Mouse (Mus musculus) liver, embryonic 14.5 days (tissue): ENCODE data around the gene Sestd1. TPM values are rescaled to one million over a fixed set of nuclear protein-coding genes. Genes with fewer than 3 reads are reported as not detected.

Source experiments
- ATAC-seq: fragments of 200-750 bp; cut with Nextera tagmentation; 2 replicates; pipeline ENCODE4 v1.8.0; 2017; ENCODE audit warnings: moderate number of reproducible peaks, mild to moderate bottlenecking, moderate library complexity; ENCODE audit not compliant: insufficient read depth
- DNase-seq, 3 experiments: peaks; one replicate each; pipeline ENCODE4 v3.0.0-alpha.2; 2012 to 2013; ENCODE audit warnings: low read depth in 3 of 3, low spot score in 3 of 3
- H3K27ac ChIP-seq: fragments of 300-500 bp; sonication (generic); 2 replicates; pipeline ENCODE4 v1.5.1; 2014; ENCODE audit warnings: moderate library complexity, mild to moderate bottlenecking, control low read depth, inconsistent platforms
- H3K27me3 ChIP-seq: fragments of 300-500 bp; sonication (generic); 2 replicates; pipeline ENCODE4 v1.6.1; 2014; ENCODE audit warnings: mild to moderate bottlenecking, low read length, moderate library complexity; ENCODE audit not compliant: control insufficient read depth, insufficient read depth
- H3K36me3 ChIP-seq: fragments of 300-500 bp; sonication (generic); replicated peaks from 2 replicates; pipeline ENCODE4 v1.6.1; 2014; ENCODE audit warnings: low read depth; ENCODE audit not compliant: control insufficient read depth, insufficient read depth
- H3K4me1 ChIP-seq, 2 experiments: fragments of 200-500 bp in 1 of 2; fragments of 300-500 bp in 1 of 2; sonication (generic) in 1 of 2; replicated peaks; 2 replicates each; pipeline ENCODE4 v1.6.1; 2012 to 2014; ENCODE audit warnings: antibody characterized with exemption in 1 of 2, inconsistent platforms in 1 of 2, low read length in 1 of 2; ENCODE audit not compliant: control insufficient read depth in 2 of 2, insufficient read depth in 2 of 2
- H3K4me2 ChIP-seq: fragments of 300-500 bp; sonication (generic); 2 replicates; pipeline ENCODE4 v1.6.1; 2014; ENCODE audit warnings: low read depth, mild to moderate bottlenecking, control low read depth, moderate library complexity
- H3K4me3 ChIP-seq, 2 experiments: fragments of 200-500 bp in 1 of 2; fragments of 300-500 bp in 1 of 2; sonication (generic) in 1 of 2; 2 replicates each; pipeline ENCODE4 v1.5.1; 2012 to 2014; ENCODE audit warnings: low read depth in 2 of 2, low read length in 2 of 2, mild to moderate bottlenecking in 2 of 2, control low read depth in 1 of 2, inconsistent platforms in 1 of 2, moderate library complexity in 1 of 2; ENCODE audit not compliant: insufficient read depth in 1 of 2
- H3K9ac ChIP-seq: fragments of 300-500 bp; sonication (generic); replicated peaks from 2 replicates; pipeline ENCODE4 v1.6.1; 2014; ENCODE audit warnings: mild to moderate bottlenecking, control low read depth, moderate library complexity
- H3K9me3 ChIP-seq: fragments of 300-500 bp; sonication (generic); 2 replicates; pipeline ENCODE4 v1.6.1; 2016; ENCODE audit warnings: low read length, mixed read lengths; ENCODE audit not compliant: control insufficient read depth
- CTCF ChIP-seq: IDR thresholded peaks from 2 replicates; pipeline ENCODE4 v1.5.1; 2016; ENCODE audit warnings: antibody characterized with exemption, low read depth, control low read depth
- EP300 ChIP-seq: IDR thresholded peaks from 2 replicates; pipeline ENCODE4 v1.6.1; 2016; ENCODE audit warnings: antibody characterized with exemption, low read depth
- WGBS: fragments of 180-500 bp; shearing (Covaris S2); extraction: QIAGEN DNeasy Blood & Tissue Kit; methylation state at CpG from one replicate; pipeline ENCODE4 v1.1.7; 2014; ENCODE audit not compliant: insufficient replicate concordance; 5-methylcytosine and 5-hydroxymethylcytosine counted together
- polyA plus RNA-seq, 2 experiments: library from polyadenylated mRNA; depleted of rRNA in 1 of 2; stranded (reverse) in 1 of 2; unstranded in 1 of 2; fragments of >200 nt; fragmentation: Nextera tagmentation in 1 of 2; extraction: Ambion mirVana in 1 of 2; gene quantifications; 2 replicates each; pipeline versions ENCODE4 v1.2.1 to v1.2.3; 2012 to 2014

The Sestd1 gene
- polyA plus RNA-seq, 2 experiments, result 0.46 to 0.48 TPM

- ATAC-seq, result no peak
- no peak for DNase-seq
Measured at GRCm38 (mm10) chr2:77182996-77183380, 97.4 kb downstream of the Sestd1 start.

GRCm38 (mm10) chr2:77182271-77182995 lies 98.0 kb downstream of the Sestd1 start:
- Histone ChIP-seq H3K4me3 (no peak overlapping the region), H3K4me1 (peaks cover 10 to 14% of the 10 kb centered on the region in 2 experiments), H3K27ac (no peak overlapping the region), H3K4me2 (no peak overlapping the region), H3K9ac (no peak overlapping the region), H3K36me3 (no peaks in the 10 kb centered on the region), H3K9me3 (no peaks in the 10 kb centered on the region), H3K27me3 (no peaks in the 10 kb centered on the region)
- no peak for TF ChIP-seq CTCF
- ATAC-seq (no peak), DNase-seq (no peak)
- 58% methylated on average over 4 of the region's 4 CpGs for WGBS

More at GRCm38 (mm10) chr2:77182996-77183380, 97.4 kb downstream of the Sestd1 start:
- Histone ChIP-seq H3K9me3 (no peaks in the 10 kb centered on the region), H3K4me2 (no peak overlapping the region), H3K27ac (no peak overlapping the region), H3K4me1 (peaks cover 5 to 10% of the 10 kb centered on the region in 2 experiments), H3K36me3 (no peaks in the 10 kb centered on the region), H3K4me3 (no peak overlapping the region), H3K27me3 (no peaks in the 10 kb centered on the region), H3K9ac (no peak overlapping the region)
- TF ChIP-seq CTCF (no peak), EP300 (no peak)
- 66% methylated on average over 6 of the region's 6 CpGs for WGBS

DNA sequence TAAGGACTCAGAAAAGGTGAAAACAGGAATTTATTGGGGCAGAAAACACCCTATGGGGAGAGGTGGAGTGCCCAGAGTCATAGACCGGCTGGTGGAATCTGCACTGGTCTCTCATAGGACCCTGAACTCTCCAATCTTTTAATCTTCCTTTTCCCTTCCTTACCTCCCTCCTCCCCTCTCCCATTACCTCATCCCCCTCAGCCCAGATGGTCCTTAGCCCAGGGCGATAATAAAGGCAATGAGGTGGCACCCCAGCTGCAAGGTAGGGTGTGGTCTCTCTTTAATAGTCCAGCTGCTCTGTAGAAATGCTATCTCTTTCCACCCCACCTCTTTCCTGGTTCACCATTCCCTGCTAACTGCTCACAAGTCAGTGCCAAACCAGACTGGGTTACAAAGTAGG lies 102.9 kb downstream of the Sestd1 start:
- Histone ChIP-seq H3K36me3 (no peaks in the 10 kb centered on the region), H3K9ac (no peak overlapping the region), H3K4me3 (no peak overlapping the region), H3K27ac (peak overlapping the region; percentile 1; the same call in 1 of the 2 replicates), H3K9me3 (no peaks in the 10 kb centered on the region), H3K4me1 (peaks cover 24 to 34% of the 10 kb centered on the region in 2 experiments), H3K27me3 (no peaks in the 10 kb centered on the region), H3K4me2 (peak overlapping the region; percentile 58)
- DNase-seq (peak; percentile 68 to 79 (median 77)), ATAC-seq (peak; percentile 89)
- TF ChIP-seq EP300 (peak; percentile 77), CTCF (no peak)
- 13% methylated on average over 2 of the region's 2 CpGs for WGBS

- DNase-seq, result peak; percentile 65 to 78 (median 76)
- TF ChIP-seq CTCF (no peak), EP300 (peak; percentile 68)
- WGBS, result 13% methylated on average over 10 of the region's 10 CpGs
- peak overlapping the region; percentile 58 for H3K4me2 ChIP-seq
- ATAC-seq, result peak; percentile 79
- H3K27ac ChIP-seq, result peak overlapping the region; percentile 74
- peak overlapping the region in 1 of 2 experiments; percentile 10; a peak in 2 of 4 replicates for H3K4me3 ChIP-seq
- no peaks in the 10 kb centered on the region for H3K9me3 ChIP-seq
- no peaks in the 10 kb centered on the region for H3K36me3 ChIP-seq
- H3K4me1 ChIP-seq, result peaks cover 24 to 42% of the 10 kb centered on the region in 2 experiments
- no peaks in the 10 kb centered on the region for H3K27me3 ChIP-seq
- peak overlapping the region; percentile 50 for H3K9ac ChIP-seq
Measured at GRCm38 (mm10) chr2:77176413-77176812, 104.0 kb downstream of the Sestd1 start.

DNA sequence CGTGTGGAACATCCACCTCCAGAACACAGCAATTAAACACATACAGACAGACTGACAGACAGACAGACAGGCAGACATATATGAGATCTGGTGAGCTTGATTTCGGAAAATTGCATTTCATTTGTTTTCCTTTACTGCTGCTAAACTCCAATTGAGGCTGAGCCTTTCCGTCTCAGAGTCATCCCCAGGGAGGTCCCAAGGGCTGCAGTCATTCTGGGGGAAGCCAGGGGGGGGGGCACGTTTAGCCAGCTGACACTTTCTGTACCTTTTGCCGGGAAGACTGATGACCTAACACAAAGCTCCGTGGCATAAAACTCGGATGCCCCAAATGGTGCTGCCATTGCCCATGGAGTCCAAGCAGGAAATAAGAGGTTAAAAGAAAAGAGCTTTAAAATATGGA lies 105.0 kb downstream of the Sestd1 start:
- ATAC-seq, result no peak
- DNase-seq, result no peak
- Histone ChIP-seq H3K36me3 (no peaks in the 10 kb centered on the region), H3K27me3 (no peaks in the 10 kb centered on the region), H3K4me1 (peaks cover 28 to 45% of the 10 kb centered on the region in 2 experiments), H3K27ac (no peak overlapping the region), H3K4me2 (no peak overlapping the region), H3K9me3 (no peaks in the 10 kb centered on the region), H3K4me3 (no peak overlapping the region), H3K9ac (no peak overlapping the region)
- WGBS, result 58% methylated on average over 7 of the region's 7 CpGs
- no peak for TF ChIP-seq CTCF
- no peak for TF ChIP-seq EP300
